Comparison of ENCODE assay signal across 9 mouse cellular contexts in the genomic region with DNA sequence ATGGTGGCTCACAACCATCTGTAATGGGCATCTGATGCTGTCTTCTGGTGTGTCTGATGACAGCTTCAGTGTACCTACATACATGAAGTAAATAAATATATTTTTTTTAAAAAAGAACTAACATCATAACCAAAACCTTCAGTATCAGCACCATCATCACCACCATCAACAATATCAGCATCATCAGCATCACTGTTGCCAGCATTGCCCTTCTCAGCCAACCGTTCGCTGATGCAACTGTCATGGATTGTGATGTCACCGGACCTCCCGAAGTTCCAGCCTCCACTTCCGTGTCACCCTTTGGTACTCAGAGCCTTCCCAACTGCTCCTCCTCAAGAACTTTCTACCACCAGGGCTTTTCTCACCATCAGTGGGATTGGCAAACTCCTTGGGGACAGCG. TPM values are rescaled to one million over a fixed set of nuclear protein-coding genes. Genes with fewer than 3 reads are reported as not detected.
DNase-seq lines count a peak whose midpoint lies in the region; ATAC-seq and TF ChIP-seq lines count a peak whose summit lies in the region.
"Had no signal": no experiment of that assay in that cellular context is flagged by ENCODE, and none has a peak within 500 bp of the region (broad histone marks: within the 10 kb centered on the region; RNA-seq: fewer than 3 reads in every experiment).

A gene (plus strand): TSS at position 301 of the 400 bp plus-strand sequence.

- no peak within 1 kb of the TSS for H3K4me2 ChIP-seq in kidney, embryonic 16.5 days (replicated peaks; ENCODE audit: low read depth, low read length)
- H3K4me2 ChIP-seq in midbrain, embryonic 11.5 days = no peak within 1 kb of the TSS

- 91% methylated on average over 6 of the region's 6 CpGs for WGBS in kidney, embryonic 16.5 days
- 92% methylated on average over 6 of the region's 6 CpGs for WGBS in hindbrain, embryonic 10.5 days
- 92% methylated on average over 6 of the region's 6 CpGs for WGBS in midbrain, embryonic 11.5 days

- no peaks in the 10 kb centered on the region for H3K36me3 ChIP-seq in kidney, embryonic 16.5 days (ENCODE audit: insufficient read depth, low read length)
- no peaks in the 10 kb centered on the region for H3K36me3 ChIP-seq in hindbrain, embryonic 10.5 days
- H3K36me3 ChIP-seq in midbrain, embryonic 11.5 days (ENCODE audit: control insufficient read depth, insufficient read depth, low read length) = no peaks in the 10 kb centered on the region

- H3K27ac ChIP-seq in kidney, embryonic 16.5 days (ENCODE audit: low read length) = no peak within 1 kb of the TSS
- H3K27ac ChIP-seq in hindbrain, embryonic 10.5 days = no peak within 1 kb of the TSS
- H3K27ac ChIP-seq in midbrain, embryonic 11.5 days (ENCODE audit: low read depth, low read length) = no peak within 1 kb of the TSS
- no peak within 1 kb of the TSS for H3K27ac ChIP-seq in gastrocnemius, adult 2 months

- intact Hi-C loops in gastrocnemius, adult 2 months (cut with DNase I) = no loop called here

- no peak within 1 kb of the TSS for H3K4me3 ChIP-seq in kidney, embryonic 16.5 days (ENCODE audit: low read length)
- H3K4me3 ChIP-seq in hindbrain, embryonic 10.5 days = no peak within 1 kb of the TSS
- no peak within 1 kb of the TSS for H3K4me3 ChIP-seq in midbrain, embryonic 11.5 days (ENCODE audit: low read depth, low read length)
- no peak within 1 kb of the TSS for H3K4me3 ChIP-seq in gastrocnemius, adult 2 months

- H3K9me3 ChIP-seq in kidney, embryonic 16.5 days (ENCODE audit: low read length) = no peaks in the 10 kb centered on the region
- no peaks in the 10 kb centered on the region for H3K9me3 ChIP-seq in hindbrain, embryonic 10.5 days
- no peaks in the 10 kb centered on the region for H3K9me3 ChIP-seq in midbrain, embryonic 11.5 days (ENCODE audit: control insufficient read depth, low read length)

- no peak for DNase-seq in kidney, postnatal 25 days
- no peak for DNase-seq in adrenal gland, postnatal 25 days
- no peak for DNase-seq in hindbrain, embryonic 10.5 days (ENCODE audit: low spot score)
- no peak for DNase-seq in midbrain, embryonic 11.5 days (ENCODE audit: low spot score, missing footprints)
- DNase-seq in gastrocnemius, adult 2 months = no peak
- DNase-seq in liver = no peak
- DNase-seq in thymus, postnatal 10 days (ENCODE audit: low spot score in 2 of 2) = no peak
- DNase-seq: thymus, postnatal 36 days had no signal

- no peak for ATAC-seq in kidney, embryonic 16.5 days (ENCODE audit: low FRiP score, low TSS enrichment)
- ATAC-seq in midbrain, embryonic 11.5 days (ENCODE audit: low FRiP score) = no peak

- 0 out of 2 replicates have a peak, but pooled peaks cover 3% of the 10 kb centered on the region for H3K4me1 ChIP-seq in kidney, embryonic 16.5 days (ENCODE audit: insufficient read depth, low read length)
- H3K4me1 ChIP-seq in hindbrain, embryonic 10.5 days (replicated peaks) = peaks cover 7% of the 10 kb centered on the region
- no peaks in the 10 kb centered on the region for H3K4me1 ChIP-seq in midbrain, embryonic 11.5 days (ENCODE audit: control insufficient read depth, insufficient read depth, low read length)

- H3K27me3 ChIP-seq in kidney, embryonic 16.5 days (ENCODE audit: insufficient read depth, low read length) = no peaks in the 10 kb centered on the region
- H3K27me3 ChIP-seq in hindbrain, embryonic 10.5 days (ENCODE audit: insufficient read depth, poor library complexity, severe bottlenecking) = no peaks in the 10 kb centered on the region
- H3K27me3 ChIP-seq in midbrain, embryonic 11.5 days (ENCODE audit: control insufficient read depth, insufficient read depth, low read length) = no peaks in the 10 kb centered on the region

- no peak within 1 kb of the TSS for H3K9ac ChIP-seq in kidney, embryonic 16.5 days (replicated peaks; ENCODE audit: low read length)
- H3K9ac ChIP-seq in midbrain, embryonic 11.5 days (ENCODE audit: low read length) = no peak within 1 kb of the TSS

- no peak for TF ChIP-seq CTCF in gastrocnemius, adult 2 months (IDR thresholded peaks at IDR 0.05)

RNA-seq across cellular contexts. Expression of the gene that starts here (rescaled TPM):
- polyA plus RNA-seq in kidney, embryonic 16.5 days (2015; fragmentation: Nextera tagmentation; extraction: Ambion mirVana) = 12.0 and 14.0 TPM in 2 replicates
- total RNA-seq in adrenal gland, postnatal 25 days (2021) = 35.1 and 36.6 TPM in 2 replicates
- 12.3 and 13.2 TPM in 2 replicates for polyA plus RNA-seq in hindbrain, embryonic 10.5 days (2016; fragmentation: Nextera tagmentation; extraction: Ambion mirVana)
- polyA plus RNA-seq in midbrain, embryonic 11.5 days (2014; fragmentation: Nextera tagmentation; extraction: Ambion mirVana) = 9.8 and 11.0 TPM in 2 replicates
- 1 to 10 TPM; 8.4 to 9.3 TPM for total RNA-seq in gastrocnemius, adult 2 months (2021)
